Comparison of ENCODE assay signal across 9 mouse cellular contexts in genomic region chr2:102134510-102135262, GRCm38 (mm10). TPM values are rescaled to one million over a fixed set of nuclear protein-coding genes. Genes with fewer than 3 reads are reported as not detected.
DNase-seq lines count a peak whose midpoint lies in the region; ATAC-seq and TF ChIP-seq lines count a peak whose summit lies in the region.
"Had no signal": no experiment of that assay in that cellular context is flagged by ENCODE, and none has a peak within 500 bp of the region (broad histone marks: within the 10 kb centered on the region; RNA-seq: fewer than 3 reads in every experiment).

No protein-coding gene starts in this region.

- H3K27ac ChIP-seq in midbrain, postnatal 0 days (ENCODE audit: low read depth, low read length), result no peak overlapping the region
- no peak overlapping the region for H3K27ac ChIP-seq in midbrain, embryonic 10.5 days (replicated peaks)
- H3K27ac ChIP-seq in forebrain, embryonic 15.5 days (replicated peaks), result peak overlapping the region; percentile 85
- peak overlapping the region; percentile 81 for H3K27ac ChIP-seq in stomach, embryonic 16.5 days (ENCODE audit: low read length)
- H3K27ac ChIP-seq in liver, embryonic 12.5 days, result no peak overlapping the region

- H3K9me3 ChIP-seq in midbrain, postnatal 0 days (ENCODE audit: low read length), result no peaks in the 10 kb centered on the region
- H3K9me3 ChIP-seq in midbrain, embryonic 10.5 days (replicated peaks), result no peaks in the 10 kb centered on the region
- H3K9me3 ChIP-seq in forebrain, embryonic 15.5 days, result no peaks in the 10 kb centered on the region
- H3K9me3 ChIP-seq in stomach, embryonic 16.5 days (replicated peaks; ENCODE audit: control insufficient read depth, low read length), result no peaks in the 10 kb centered on the region
- no peaks in the 10 kb centered on the region for H3K9me3 ChIP-seq in liver, embryonic 12.5 days (replicated peaks)

- 66% methylated on average over 9 of the region's 9 CpGs for WGBS in midbrain, postnatal 0 days
- WGBS in midbrain, embryonic 10.5 days, result 87% methylated on average over 9 of the region's 9 CpGs
- WGBS in forebrain, embryonic 15.5 days, result 46% methylated on average over 9 of the region's 9 CpGs
- 51% methylated on average over 9 of the region's 9 CpGs for WGBS in stomach, embryonic 16.5 days
- WGBS in liver, embryonic 12.5 days (ENCODE audit: insufficient replicate concordance), result 74% methylated on average over 9 of the region's 9 CpGs

- no peak overlapping the region for H3K9ac ChIP-seq in midbrain, postnatal 0 days (replicated peaks; ENCODE audit: low read length, poor library complexity, severe bottlenecking)
- no peak overlapping the region for H3K9ac ChIP-seq in forebrain, embryonic 15.5 days (replicated peaks)
- 0 out of 2 replicates have a peak overlapping the region, but pooled peaks have one; percentile 29 for H3K9ac ChIP-seq in stomach, embryonic 16.5 days (ENCODE audit: low read length)
- no peak overlapping the region for H3K9ac ChIP-seq in liver, embryonic 12.5 days

- TF ChIP-seq CTCF in midbrain, postnatal 0 days (IDR thresholded peaks at IDR 0.05), result no peak

- H3K4me3 ChIP-seq in midbrain, postnatal 0 days (ENCODE audit: low read depth, low read length), result no peak overlapping the region
- H3K4me3 ChIP-seq in midbrain, embryonic 10.5 days, result no peak overlapping the region
- H3K4me3 ChIP-seq in forebrain, embryonic 15.5 days, result no peak overlapping the region
- no peak overlapping the region for H3K4me3 ChIP-seq in stomach, embryonic 16.5 days (replicated peaks; ENCODE audit: low read length)
- no peak overlapping the region for H3K4me3 ChIP-seq in liver, embryonic 12.5 days

- ATAC-seq in midbrain, postnatal 0 days (ENCODE audit: low FRiP score), result no peak
- peak; percentile 86 for ATAC-seq in forebrain, embryonic 15.5 days (replicated peaks)
- no peak for ATAC-seq in stomach, embryonic 16.5 days (ENCODE audit: insufficient read depth, low FRiP score)
- no peak for ATAC-seq in erythroid progenitor cell, adult 5-6 weeks (replicated peaks; ENCODE audit: low FRiP score, poor library complexity, severe bottlenecking)
- ATAC-seq in liver, embryonic 12.5 days, result no peak
- ATAC-seq: Patski had no signal

- peak; percentile 89 for DNase-seq in midbrain, postnatal 0 days (ENCODE audit: low spot score)
- no peak for DNase-seq in midbrain, embryonic 10.5 days (ENCODE audit: low spot score)
- peak; percentile 84 to 85 for DNase-seq in left cerebral cortex, adult 18-20 months (ENCODE audit: low spot score in 2 of 2)
- DNase-seq in urinary bladder, adult 18-20 months (ENCODE audit: low spot score in 2 of 2), result no peak

- H3K4me2 ChIP-seq in midbrain, postnatal 0 days (ENCODE audit: low read depth, low read length, poor library complexity, severe bottlenecking), result no peak overlapping the region
- no peak overlapping the region for H3K4me2 ChIP-seq in forebrain, embryonic 15.5 days (replicated peaks)
- H3K4me2 ChIP-seq in stomach, embryonic 16.5 days (ENCODE audit: low read depth, low read length), result no peak overlapping the region
- H3K4me2 ChIP-seq in liver, embryonic 12.5 days, result no peak overlapping the region

- peaks cover 14% of the 10 kb centered on the region for H3K4me1 ChIP-seq in midbrain, postnatal 0 days (ENCODE audit: insufficient read depth, low read length)
- H3K4me1 ChIP-seq in midbrain, embryonic 10.5 days, result peaks cover 77% of the 10 kb centered on the region
- H3K4me1 ChIP-seq in forebrain, embryonic 15.5 days, result peaks cover 60% of the 10 kb centered on the region
- H3K4me1 ChIP-seq in stomach, embryonic 16.5 days (ENCODE audit: control insufficient read depth, insufficient read depth, low read length), result peaks cover 64% of the 10 kb centered on the region
- peaks cover 26% of the 10 kb centered on the region for H3K4me1 ChIP-seq in liver, embryonic 12.5 days

- no peaks in the 10 kb centered on the region for H3K27me3 ChIP-seq in midbrain, postnatal 0 days (ENCODE audit: insufficient read depth, low read length)
- no peaks in the 10 kb centered on the region for H3K27me3 ChIP-seq in midbrain, embryonic 10.5 days (ENCODE audit: low read depth, poor library complexity, severe bottlenecking)
- no peaks in the 10 kb centered on the region for H3K27me3 ChIP-seq in forebrain, embryonic 15.5 days
- no peaks in the 10 kb centered on the region for H3K27me3 ChIP-seq in stomach, embryonic 16.5 days (ENCODE audit: control insufficient read depth, insufficient read depth, low read length)
- no peaks in the 10 kb centered on the region for H3K27me3 ChIP-seq in liver, embryonic 12.5 days (replicated peaks)
- H3K27me3 ChIP-seq: Patski had no signal

- H3K36me3 ChIP-seq in midbrain, postnatal 0 days (ENCODE audit: insufficient read depth, low read length), result no peaks in the 10 kb centered on the region
- no peaks in the 10 kb centered on the region for H3K36me3 ChIP-seq in midbrain, embryonic 10.5 days
- H3K36me3 ChIP-seq in forebrain, embryonic 15.5 days, result no peaks in the 10 kb centered on the region
- H3K36me3 ChIP-seq in stomach, embryonic 16.5 days (ENCODE audit: control insufficient read depth, insufficient read depth, low read length), result no peaks in the 10 kb centered on the region
- H3K36me3 ChIP-seq in liver, embryonic 12.5 days, result no peaks in the 10 kb centered on the region

RNA-seq across cellular contexts. Expression of gene Ldlrad3, which starts 51.5 kb away (rescaled TPM):
- total RNA-seq in midbrain, postnatal 0 days (2014; rRNA removed), result 25.0 and 26.6 TPM in 2 replicates
- polyA plus RNA-seq in midbrain, postnatal 0 days (2015; fragmentation: Nextera tagmentation; extraction: Ambion mirVana), result 17.6 and 18.4 TPM in 2 replicates
- 55.8 and 64.8 TPM in 2 replicates for polyA plus RNA-seq in midbrain, embryonic 10.5 days (2016; fragmentation: Nextera tagmentation; extraction: Ambion mirVana)
- 30.0 and 31.1 TPM in 2 replicates for polyA plus RNA-seq in forebrain, embryonic 15.5 days (2015; fragmentation: Nextera tagmentation; extraction: Ambion mirVana)
- 1 to 10 TPM; 7.8 to 8.8 TPM for total RNA-seq in left cerebral cortex, adult 18-20 months (2021)
- 50.0 and 53.2 TPM in 2 replicates for polyA plus RNA-seq in stomach, embryonic 16.5 days (2015; fragmentation: Nextera tagmentation; extraction: Ambion mirVana)
- 2.9 and 8.8 TPM in 2 replicates for total RNA-seq in erythroid progenitor cell, adult 5-6 weeks (2015; ENCODE audit: low replicate concordance)
- total RNA-seq in erythroid progenitor cell, adult 5-6 weeks (2017; ENCODE audit: low replicate concordance), result 0.39 and 2.2 TPM in 2 replicates
- 7.6 and 8.2 TPM in 2 replicates for polyA plus RNA-seq in liver, embryonic 12.5 days (2016; fragmentation: Nextera tagmentation; extraction: Ambion mirVana)

Comparison
In these comparisons a context has a peak if more than half of its experiments do, and no peak if none do; other contexts are left out.
1. DNase-seq: peak in midbrain, postnatal 0 days (single experiment) and left cerebral cortex, adult 18-20 months (2 of 2); none in midbrain, embryonic 10.5 days (single experiment) and urinary bladder, adult 18-20 months (0 of 2).
2. H3K27ac ChIP-seq: peak in forebrain, embryonic 15.5 days (single experiment) and stomach, embryonic 16.5 days (single experiment); none in midbrain, postnatal 0 days (single experiment), midbrain, embryonic 10.5 days (single experiment) and liver, embryonic 12.5 days (single experiment).